In the genomic region with DNA sequence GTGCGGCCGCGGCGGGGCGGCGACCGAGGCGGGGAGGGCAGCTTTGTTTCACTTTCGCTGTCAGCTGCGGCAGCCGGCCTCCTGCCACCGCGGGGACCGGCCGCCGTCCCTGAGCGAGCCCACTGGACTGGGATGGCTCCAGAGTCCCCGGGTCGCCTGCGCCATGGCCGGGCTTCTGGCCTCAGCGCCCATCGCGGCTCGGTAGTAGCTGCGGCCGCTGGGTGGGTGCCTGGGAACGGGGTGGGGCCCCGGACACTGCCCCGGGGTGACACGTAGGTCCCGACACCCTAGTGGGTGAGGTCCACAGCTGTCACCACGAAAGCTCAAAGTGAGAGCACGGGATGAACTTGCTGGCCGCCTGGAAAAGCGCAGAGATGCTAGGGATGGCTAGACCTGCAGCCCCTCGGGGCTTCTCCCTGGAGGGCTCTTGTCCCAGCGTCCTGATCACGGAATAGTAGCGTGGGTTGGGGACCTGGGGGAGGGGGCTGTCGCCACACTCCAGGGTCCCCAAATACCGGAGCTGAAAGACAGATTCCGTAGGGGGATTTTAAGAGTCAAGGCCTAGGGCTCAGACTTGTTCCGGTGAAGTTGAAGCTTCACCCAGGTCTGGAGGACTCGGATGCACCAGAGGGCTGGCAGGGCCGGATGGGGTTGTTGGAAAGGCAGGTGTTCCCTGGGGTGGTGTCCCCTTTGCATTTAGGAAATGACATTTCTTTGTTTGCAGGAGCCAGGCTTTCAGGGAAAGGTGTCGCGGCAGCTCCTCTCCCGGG, we compare ENCODE assay signal across 8 mouse cellular contexts. TPM values are rescaled to one million over a fixed set of nuclear protein-coding genes. Genes with fewer than 3 reads are reported as not detected.
DNase-seq lines count a peak whose midpoint lies in the region; ATAC-seq and TF ChIP-seq lines count a peak whose summit lies in the region.

No protein-coding gene starts in this region.

- peak overlapping the region; percentile 95 for H3K4me2 ChIP-seq in liver, embryonic 12.5 days
- peak overlapping the region; percentile 84 for H3K4me2 ChIP-seq in neural tube, embryonic 11.5 days (ENCODE audit: low read depth)

- peak overlapping the region; percentile 100 for H3K4me3 ChIP-seq in embryonic fibroblast, embryonic 13.5 days (ENCODE audit: insufficient read depth, low read length)
- peak overlapping the region; percentile 97 for H3K4me3 ChIP-seq in hindbrain, embryonic 10.5 days
- H3K4me3 ChIP-seq in liver, embryonic 12.5 days = peak overlapping the region; percentile 93
- H3K4me3 ChIP-seq in neural tube, embryonic 11.5 days (ENCODE audit: low read depth, low read length) = peak overlapping the region; percentile 76

- peak overlapping the region; percentile 90 for H3K9ac ChIP-seq in liver, embryonic 12.5 days
- H3K9ac ChIP-seq in neural tube, embryonic 11.5 days (ENCODE audit: low read length) = peak overlapping the region; percentile 85

- no peak for TF ChIP-seq CTCF in embryonic fibroblast, embryonic 13.5 days (IDR thresholded peaks at IDR 0.05; ENCODE audit: borderline replicate concordance, insufficient read depth, low read length)

- peak overlapping the region; percentile 94 for H3K27ac ChIP-seq in embryonic fibroblast, embryonic 13.5 days (ENCODE audit: insufficient read depth, low read length)
- peak overlapping the region; percentile 95 for H3K27ac ChIP-seq in hindbrain, embryonic 10.5 days
- H3K27ac ChIP-seq in liver, embryonic 12.5 days = peak overlapping the region; percentile 83
- peak overlapping the region; percentile 77 for H3K27ac ChIP-seq in neural tube, embryonic 11.5 days (ENCODE audit: low read depth, low read length)

- H3K9me3 ChIP-seq in hindbrain, embryonic 10.5 days = no peaks in the 10 kb centered on the region
- H3K9me3 ChIP-seq in liver, embryonic 12.5 days (replicated peaks) = no peaks in the 10 kb centered on the region
- H3K9me3 ChIP-seq in neural tube, embryonic 11.5 days (ENCODE audit: control insufficient read depth, low read length) = no peaks in the 10 kb centered on the region

- WGBS in hindbrain, embryonic 10.5 days = under 1% methylated on average over 49 of the region's 49 CpGs
- 1% methylated on average over 40 of the region's 49 CpGs for WGBS in liver, embryonic 12.5 days (ENCODE audit: insufficient replicate concordance)
- WGBS in neural tube, embryonic 11.5 days = under 1% methylated on average over 49 of the region's 49 CpGs

- H3K27me3 ChIP-seq in hindbrain, embryonic 10.5 days (ENCODE audit: insufficient read depth, poor library complexity, severe bottlenecking) = peaks cover 16% of the 10 kb centered on the region
- peaks cover 42% of the 10 kb centered on the region for H3K27me3 ChIP-seq in liver, embryonic 12.5 days (replicated peaks)
- no peaks in the 10 kb centered on the region for H3K27me3 ChIP-seq in neural tube, embryonic 11.5 days (ENCODE audit: control insufficient read depth, insufficient read depth, low read length)

- peaks cover 25% of the 10 kb centered on the region for H3K4me1 ChIP-seq in embryonic fibroblast, embryonic 13.5 days (ENCODE audit: control insufficient read depth, insufficient read depth, low read length)
- H3K4me1 ChIP-seq in hindbrain, embryonic 10.5 days (replicated peaks) = peaks cover 59% of the 10 kb centered on the region
- H3K4me1 ChIP-seq in liver, embryonic 12.5 days = peaks cover 69% of the 10 kb centered on the region
- H3K4me1 ChIP-seq in neural tube, embryonic 11.5 days (ENCODE audit: control insufficient read depth, insufficient read depth, low read length) = peaks cover 6% of the 10 kb centered on the region; the same call in 1 of the 2 replicates

- peak; percentile 22; the same call in 1 of the 2 replicates for TF ChIP-seq POLR2A in embryonic fibroblast, embryonic 13.5 days (IDR thresholded peaks at IDR 0.05; ENCODE audit: low read depth, low read length)

- peak; percentile 61 for ATAC-seq in liver, embryonic 12.5 days
- ATAC-seq in neural tube, embryonic 11.5 days (ENCODE audit: insufficient read depth, low FRiP score, low TSS enrichment) = peak; percentile 57

- DNase-seq in right cerebral cortex, postnatal 25 days = peak; percentile 40
- DNase-seq in right cerebral cortex, adult 18-20 months = no peak
- peak; percentile 49 for DNase-seq in adrenal gland, postnatal 14 days
- peak; percentile 68 for DNase-seq in hindbrain, embryonic 10.5 days (ENCODE audit: low spot score)
- peak; percentile 46 for DNase-seq in neural tube, embryonic 11.5 days (ENCODE audit: low spot score)
- DNase-seq in ovary, adult 18-20 months (ENCODE audit: low spot score) = no peak

- no peaks in the 10 kb centered on the region for H3K36me3 ChIP-seq in hindbrain, embryonic 10.5 days
- H3K36me3 ChIP-seq in liver, embryonic 12.5 days = peaks cover 4% of the 10 kb centered on the region; the same call in 1 of the 2 replicates
- H3K36me3 ChIP-seq in neural tube, embryonic 11.5 days (ENCODE audit: control insufficient read depth, insufficient read depth, low read length) = no peaks in the 10 kb centered on the region

RNA-seq across cellular contexts. Expression of a gene that starts 0.6 kb away (rescaled TPM):
- 100 and 103 TPM in 2 replicates for total RNA-seq in adrenal gland, postnatal 14 days (2021)
- polyA plus RNA-seq in embryonic fibroblast, embryonic 13.5 days (2011; ENCODE audit: insufficient read length, low read depth, missing spikeins) = 109 and 138 TPM in 2 replicates
- polyA plus RNA-seq in hindbrain, embryonic 10.5 days (2016; fragmentation: Nextera tagmentation; extraction: Ambion mirVana) = 56.9 and 86.8 TPM in 2 replicates
- polyA plus RNA-seq in liver, embryonic 12.5 days (2016; fragmentation: Nextera tagmentation; extraction: Ambion mirVana) = 27.4 and 27.6 TPM in 2 replicates
- polyA plus RNA-seq in neural tube, embryonic 11.5 days (2014; fragmentation: Nextera tagmentation; extraction: Ambion mirVana) = 92.2 and 99.2 TPM in 2 replicates

RNA-seq across cellular contexts. Expression of a gene that starts 31.2 kb away (rescaled TPM):
- 15.4 and 16.8 TPM in 2 replicates for total RNA-seq in adrenal gland, postnatal 14 days (2021)
- polyA plus RNA-seq in embryonic fibroblast, embryonic 13.5 days (2011; ENCODE audit: insufficient read length, low read depth, missing spikeins) = 38.8 and 51.0 TPM in 2 replicates
- 109 and 135 TPM in 2 replicates for polyA plus RNA-seq in hindbrain, embryonic 10.5 days (2016; fragmentation: Nextera tagmentation; extraction: Ambion mirVana)
- polyA plus RNA-seq in liver, embryonic 12.5 days (2016; fragmentation: Nextera tagmentation; extraction: Ambion mirVana) = 83.6 and 88.5 TPM in 2 replicates
- 84.9 and 90.2 TPM in 2 replicates for polyA plus RNA-seq in neural tube, embryonic 11.5 days (2014; fragmentation: Nextera tagmentation; extraction: Ambion mirVana)

RNA-seq across cellular contexts. Expression of a gene that starts 38.8 kb away (rescaled TPM):
- total RNA-seq in adrenal gland, postnatal 14 days (2021) = 18.5 and 21.6 TPM in 2 replicates
- 7.5 and 9.3 TPM in 2 replicates for polyA plus RNA-seq in embryonic fibroblast, embryonic 13.5 days (2011; ENCODE audit: insufficient read length, low read depth, missing spikeins)
- polyA plus RNA-seq in hindbrain, embryonic 10.5 days (2016; fragmentation: Nextera tagmentation; extraction: Ambion mirVana) = 1.8 and 3.4 TPM in 2 replicates
- 2.1 and 2.4 TPM in 2 replicates for polyA plus RNA-seq in liver, embryonic 12.5 days (2016; fragmentation: Nextera tagmentation; extraction: Ambion mirVana)
- 1.4 and 2.0 TPM in 2 replicates for polyA plus RNA-seq in neural tube, embryonic 11.5 days (2014; fragmentation: Nextera tagmentation; extraction: Ambion mirVana)

RNA-seq across cellular contexts. Expression of a gene that starts 56.1 kb away (rescaled TPM):
- 4.7 and 5.2 TPM in 2 replicates for total RNA-seq in adrenal gland, postnatal 14 days (2021)
- not detected in 2 replicates for polyA plus RNA-seq in embryonic fibroblast, embryonic 13.5 days (2011; ENCODE audit: insufficient read length, low read depth, missing spikeins)
- polyA plus RNA-seq in hindbrain, embryonic 10.5 days (2016; fragmentation: Nextera tagmentation; extraction: Ambion mirVana) = 0.92 and 2.1 TPM in 2 replicates
- polyA plus RNA-seq in liver, embryonic 12.5 days (2016; fragmentation: Nextera tagmentation; extraction: Ambion mirVana) = 0.02 TPM in 1 of 2 replicates, not detected in the other
- polyA plus RNA-seq in neural tube, embryonic 11.5 days (2014; fragmentation: Nextera tagmentation; extraction: Ambion mirVana) = 1.1 and 1.4 TPM in 2 replicates

Comparison
In these comparisons a context has a peak if more than half of its experiments do, and no peak if none do; other contexts are left out.
1. DNase-seq: peak in right cerebral cortex, postnatal 25 days (single experiment), adrenal gland, postnatal 14 days (single experiment), hindbrain, embryonic 10.5 days (single experiment) and neural tube, embryonic 11.5 days (single experiment); none in right cerebral cortex, adult 18-20 months (single experiment) and ovary, adult 18-20 months (single experiment).
2. Peak in every context shown above with its lines, with median percentiles within 50 percentile points of each other: H3K27ac ChIP-seq and H3K4me3 ChIP-seq.